Mouse (Mus musculus): ENCODE results near the gene Rnase10. TPM values are rescaled to one million over a fixed set of nuclear protein-coding genes. Genes with fewer than 3 reads are reported as not detected.
"Not testable (repeated sequence)": the region's sequence is repeated elsewhere in the genome, so short reads cannot be mapped to it uniquely, and the experiment has no call there.

The Rnase10 gene
- polyA plus RNA-seq, 1 experiment from 2014 or later = 0.42 TPM

DNA sequence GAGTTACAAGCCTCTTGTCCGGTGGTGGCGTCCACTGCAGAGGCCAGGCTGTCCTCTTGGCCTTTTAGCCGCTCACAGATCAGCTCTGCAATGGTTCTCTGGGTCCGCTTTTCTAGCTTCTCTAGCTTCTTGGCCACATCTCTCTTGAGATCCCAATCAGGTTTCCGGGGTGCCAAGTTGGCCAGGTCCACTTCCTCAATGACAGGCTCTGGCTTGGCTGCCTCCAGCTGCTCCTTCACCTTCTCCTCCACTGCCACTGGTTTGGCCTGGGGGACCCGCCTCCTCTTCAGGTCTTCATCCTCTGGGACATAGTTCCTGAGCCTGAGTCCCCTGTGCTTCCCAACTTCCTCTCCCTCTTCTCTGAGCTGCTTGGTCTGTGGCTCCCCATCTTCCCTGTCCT, 29.1 kb upstream of the Rnase10 start:
- H3K27me3 ChIP-seq; H3K9ac ChIP-seq; H3K27ac ChIP-seq; H3K4me1 ChIP-seq (replicated peaks); H3K4me2 ChIP-seq; H3K36me3 ChIP-seq; ATAC-seq (replicated peaks; ENCODE audit: insufficient number of reproducible peaks, insufficient read depth, low FRiP score, low read depth); H3K9me3 ChIP-seq (replicated peaks); H3K4me3 ChIP-seq: not testable (repeated sequence)
- 81% methylated on average over 6 of the region's 6 CpGs for WGBS

DNA sequence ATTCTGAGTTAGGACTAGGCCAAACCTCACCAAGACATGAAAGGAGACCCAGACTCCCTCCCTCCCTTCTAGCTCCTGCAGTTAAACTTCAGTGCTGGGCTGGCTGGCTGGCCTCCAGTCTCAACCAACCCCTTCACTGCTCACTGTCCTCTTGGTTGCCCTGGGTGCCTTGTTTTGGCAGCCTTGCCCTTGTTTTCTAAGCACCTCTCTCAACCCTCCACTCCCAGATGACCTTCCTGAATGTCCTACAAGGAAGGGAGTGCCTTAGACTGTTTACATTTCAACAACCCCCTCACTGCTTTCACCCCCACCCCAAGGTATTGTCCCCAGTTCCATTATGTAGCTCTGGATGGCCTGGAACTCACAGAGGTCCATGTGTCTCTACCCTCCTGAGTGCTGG, 27.9 kb upstream of the Rnase10 start:
- ATAC-seq (replicated peaks; ENCODE audit: insufficient number of reproducible peaks, insufficient read depth, low FRiP score, low read depth) = no peak
- no peak overlapping the region for H3K4me2 ChIP-seq
- H3K4me3 ChIP-seq = no peak overlapping the region
- no peaks in the 10 kb centered on the region for H3K9me3 ChIP-seq (replicated peaks)
- no peak overlapping the region for H3K9ac ChIP-seq
- no peaks in the 10 kb centered on the region for H3K36me3 ChIP-seq
- H3K4me1 ChIP-seq (replicated peaks) = 0 out of 2 replicates have a peak, but pooled peaks cover 2% of the 10 kb centered on the region
- no peaks in the 10 kb centered on the region for H3K27me3 ChIP-seq
- no peak overlapping the region for H3K27ac ChIP-seq

DNA sequence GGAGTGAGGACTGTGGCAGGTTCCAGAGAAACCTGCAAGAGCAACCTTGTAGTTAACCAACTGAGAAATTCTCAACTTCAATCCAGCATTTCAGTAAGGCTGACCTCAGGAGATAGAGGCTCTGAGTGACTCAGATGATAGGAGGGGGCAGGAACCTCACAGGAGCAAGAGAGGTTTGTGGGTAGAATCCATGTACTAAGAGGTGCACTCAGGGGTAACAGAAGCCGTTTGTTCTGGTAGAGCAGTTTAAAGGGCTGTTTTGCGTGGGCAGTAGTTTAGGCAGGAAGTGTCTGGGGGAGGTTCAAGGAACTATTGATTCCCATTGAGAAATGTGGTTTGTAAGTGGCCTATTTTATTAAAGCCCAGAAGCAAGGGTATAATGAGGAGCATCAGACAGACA, 26.3 kb upstream of the Rnase10 start:
- Histone ChIP-seq H3K4me3 (no peak overlapping the region), H3K9me3 (replicated peaks) (no peaks in the 10 kb centered on the region), H3K4me2 (no peak overlapping the region), H3K4me1 (replicated peaks) (0 out of 2 replicates have a peak, but pooled peaks cover 2% of the 10 kb centered on the region), H3K27me3 (no peaks in the 10 kb centered on the region), H3K27ac (no peak overlapping the region), H3K9ac (no peak overlapping the region), H3K36me3 (no peaks in the 10 kb centered on the region)
- no peak for ATAC-seq (replicated peaks; ENCODE audit: insufficient number of reproducible peaks, insufficient read depth, low FRiP score, low read depth)
- WGBS = 29% methylated on average over 2 of the region's 2 CpGs

DNA sequence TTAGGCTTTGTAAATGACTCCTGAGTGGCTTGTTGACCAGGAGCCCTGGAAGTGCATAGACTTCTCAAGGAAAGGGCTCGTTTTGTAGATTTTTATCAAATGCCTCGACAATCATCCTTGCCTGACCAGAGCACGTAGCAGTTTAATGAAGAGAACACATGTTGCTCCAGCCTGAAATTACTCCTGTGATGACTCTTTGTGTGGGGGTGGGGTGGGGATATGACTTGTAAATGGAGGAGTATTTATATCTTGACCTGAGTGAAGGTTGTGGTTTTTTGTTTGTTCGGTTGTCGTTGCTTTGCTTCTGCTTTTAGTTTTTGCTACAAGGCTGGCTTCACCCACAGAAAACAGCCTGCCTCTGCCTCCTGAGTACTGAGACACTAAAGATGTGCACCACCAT, 25.7 kb upstream of the Rnase10 start:
- no peak overlapping the region for H3K4me2 ChIP-seq
- WGBS = 60% methylated on average over 5 of the region's 5 CpGs

DNA sequence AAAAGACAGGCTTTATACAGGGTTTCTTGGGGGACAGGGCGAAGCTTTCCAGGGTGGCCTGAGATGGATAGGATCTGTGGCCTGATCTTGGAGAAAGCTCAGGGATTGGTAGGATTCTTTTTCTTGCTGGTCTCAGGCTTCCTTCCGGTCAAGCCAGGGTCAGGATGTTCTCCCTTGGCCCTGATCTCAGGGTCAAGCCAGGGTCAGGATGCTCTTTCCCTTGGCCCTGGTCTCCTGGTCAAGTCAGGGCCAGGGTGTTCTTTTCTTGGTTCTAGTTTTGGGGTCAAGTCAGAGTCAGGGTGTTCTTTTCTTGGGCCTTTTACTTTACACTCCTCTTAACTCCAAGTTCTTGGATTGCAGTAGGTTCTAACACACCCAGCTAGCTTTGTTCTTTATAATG, 19.9 kb upstream of the Rnase10 start:
- 79% methylated on average over 2 of the region's 2 CpGs for WGBS
- no peaks in the 10 kb centered on the region for H3K27me3 ChIP-seq

More for the DNA sequence above, 25.7 kb upstream of the Rnase10 start:
- Histone ChIP-seq H3K27me3 (no peaks in the 10 kb centered on the region), H3K9ac (no peak overlapping the region), H3K4me1 (replicated peaks) (0 out of 2 replicates have a peak, but pooled peaks cover 2% of the 10 kb centered on the region), H3K9me3 (replicated peaks) (no peaks in the 10 kb centered on the region), H3K4me3 (no peak overlapping the region), H3K27ac (no peak overlapping the region), H3K36me3 (no peaks in the 10 kb centered on the region)
- no peak for ATAC-seq (replicated peaks; ENCODE audit: insufficient number of reproducible peaks, insufficient read depth, low FRiP score, low read depth)

DNA sequence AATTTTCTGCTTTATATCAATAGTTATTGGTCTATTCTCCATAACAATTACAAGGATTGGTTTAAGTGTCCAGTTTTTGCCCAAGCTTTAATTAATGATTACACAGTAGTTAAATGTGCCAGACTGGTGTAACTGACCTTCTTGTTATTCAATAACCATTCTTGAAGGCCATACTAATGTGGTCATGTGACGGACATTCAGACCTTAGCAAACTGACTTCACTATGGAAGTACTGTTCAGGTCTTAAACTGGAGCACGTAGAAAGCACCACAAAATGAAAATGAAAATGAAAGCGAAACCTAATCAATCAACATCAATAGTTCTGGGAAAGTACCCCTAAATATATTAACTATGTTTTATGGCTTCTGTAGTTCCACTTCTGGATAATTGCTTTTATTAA, 16.5 kb upstream of the Rnase10 start:
- WGBS = 80% methylated on average over 3 of the region's 3 CpGs

More for the DNA sequence above, 19.9 kb upstream of the Rnase10 start:
- Histone ChIP-seq H3K9me3 (replicated peaks) (no peaks in the 10 kb centered on the region), H3K4me1 (replicated peaks) (no peaks in the 10 kb centered on the region), H3K27ac (no peak overlapping the region), H3K4me2 (no peak overlapping the region), H3K36me3 (no peaks in the 10 kb centered on the region), H3K9ac (no peak overlapping the region), H3K4me3 (no peak overlapping the region)
- no peak for ATAC-seq (replicated peaks; ENCODE audit: insufficient number of reproducible peaks, insufficient read depth, low FRiP score, low read depth)

DNA sequence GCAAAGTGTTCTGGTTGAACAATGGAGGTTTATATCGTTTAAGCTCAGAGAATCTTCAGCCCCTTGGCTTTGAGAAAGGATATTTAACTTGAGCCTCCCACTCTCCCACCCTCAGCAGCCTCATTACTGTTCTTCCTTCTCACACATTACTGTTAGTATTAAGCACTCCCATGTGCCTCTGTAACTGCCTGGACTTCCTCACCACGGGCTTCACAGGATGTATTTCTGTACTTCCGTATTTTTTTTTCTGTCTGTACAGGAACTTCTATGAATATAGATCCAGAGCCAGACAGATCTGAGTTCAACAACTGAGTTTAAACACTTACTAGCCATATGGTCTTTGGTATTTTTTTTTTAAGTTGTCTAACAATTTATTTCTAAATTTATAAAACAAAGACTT, 10.5 kb upstream of the Rnase10 start:
- Histone ChIP-seq H3K36me3 (no peaks in the 10 kb centered on the region), H3K4me1 (replicated peaks) (peaks cover 3% of the 10 kb centered on the region; the same call in 1 of the 2 replicates), H3K9me3 (replicated peaks) (no peaks in the 10 kb centered on the region), H3K27me3 (no peaks in the 10 kb centered on the region), H3K9ac (no peak overlapping the region), H3K4me3 (no peak overlapping the region), H3K4me2 (no peak overlapping the region), H3K27ac (peak overlapping the region; percentile 55; the same call in 1 of the 2 replicates)
- ATAC-seq (replicated peaks; ENCODE audit: insufficient number of reproducible peaks, insufficient read depth, low FRiP score, low read depth) = no peak
- WGBS = 51% methylated on average over 3 of the region's 3 CpGs

More for the DNA sequence above, 16.5 kb upstream of the Rnase10 start:
- no peak overlapping the region for H3K9ac ChIP-seq
- H3K4me1 ChIP-seq (replicated peaks) = no peaks in the 10 kb centered on the region
- no peaks in the 10 kb centered on the region for H3K27me3 ChIP-seq
- no peak for ATAC-seq (replicated peaks; ENCODE audit: insufficient number of reproducible peaks, insufficient read depth, low FRiP score, low read depth)
- no peaks in the 10 kb centered on the region for H3K9me3 ChIP-seq (replicated peaks)
- H3K27ac ChIP-seq = no peak overlapping the region
- H3K36me3 ChIP-seq = no peaks in the 10 kb centered on the region
- H3K4me2 ChIP-seq = no peak overlapping the region
- no peak overlapping the region for H3K4me3 ChIP-seq

DNA sequence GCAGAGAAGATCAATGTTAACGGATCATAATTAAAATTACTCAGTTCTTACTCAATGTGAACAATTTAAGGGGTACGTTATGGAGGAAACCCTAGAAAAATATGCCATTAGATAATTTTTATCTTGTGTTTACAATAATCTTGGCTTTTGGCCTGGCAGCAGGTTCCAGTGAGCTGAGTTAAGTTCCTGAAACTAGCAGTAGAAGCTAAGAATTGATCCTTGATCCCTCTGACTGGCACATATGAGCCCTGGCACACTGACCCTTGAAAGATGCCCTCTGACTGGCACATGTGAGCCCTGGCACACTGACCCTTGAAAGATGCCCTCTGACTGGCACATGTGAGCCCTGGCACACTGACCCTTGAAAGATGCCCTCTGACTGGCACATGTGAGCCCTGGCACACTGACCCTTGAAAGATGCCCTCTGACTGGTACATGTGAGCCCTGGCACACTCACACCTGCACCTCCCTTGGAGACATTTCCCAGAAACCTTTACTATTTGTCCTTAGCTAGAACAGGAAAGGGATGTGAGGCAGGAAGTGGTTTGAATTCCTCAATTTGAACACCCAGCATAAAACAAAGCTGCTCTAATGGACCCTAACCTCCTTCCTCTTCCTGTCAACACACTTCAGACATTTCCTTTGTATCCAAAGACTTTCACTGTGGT, 9.4 kb upstream of the Rnase10 start:
- Histone ChIP-seq H3K9ac (no peak overlapping the region), H3K4me2 (no peak overlapping the region), H3K4me1 (replicated peaks) (peaks cover 3% of the 10 kb centered on the region; the same call in 1 of the 2 replicates), H3K9me3 (replicated peaks) (no peaks in the 10 kb centered on the region), H3K27ac (peak overlapping the region; percentile 53), H3K27me3 (no peaks in the 10 kb centered on the region), H3K4me3 (no peak overlapping the region), H3K36me3 (no peaks in the 10 kb centered on the region)
- 0 out of 2 replicates have a peak, but pooled peaks have one; percentile 55 for ATAC-seq (replicated peaks; ENCODE audit: insufficient number of reproducible peaks, insufficient read depth, low FRiP score, low read depth)
- WGBS = 62% methylated on average over 2 of the region's 2 CpGs

DNA sequence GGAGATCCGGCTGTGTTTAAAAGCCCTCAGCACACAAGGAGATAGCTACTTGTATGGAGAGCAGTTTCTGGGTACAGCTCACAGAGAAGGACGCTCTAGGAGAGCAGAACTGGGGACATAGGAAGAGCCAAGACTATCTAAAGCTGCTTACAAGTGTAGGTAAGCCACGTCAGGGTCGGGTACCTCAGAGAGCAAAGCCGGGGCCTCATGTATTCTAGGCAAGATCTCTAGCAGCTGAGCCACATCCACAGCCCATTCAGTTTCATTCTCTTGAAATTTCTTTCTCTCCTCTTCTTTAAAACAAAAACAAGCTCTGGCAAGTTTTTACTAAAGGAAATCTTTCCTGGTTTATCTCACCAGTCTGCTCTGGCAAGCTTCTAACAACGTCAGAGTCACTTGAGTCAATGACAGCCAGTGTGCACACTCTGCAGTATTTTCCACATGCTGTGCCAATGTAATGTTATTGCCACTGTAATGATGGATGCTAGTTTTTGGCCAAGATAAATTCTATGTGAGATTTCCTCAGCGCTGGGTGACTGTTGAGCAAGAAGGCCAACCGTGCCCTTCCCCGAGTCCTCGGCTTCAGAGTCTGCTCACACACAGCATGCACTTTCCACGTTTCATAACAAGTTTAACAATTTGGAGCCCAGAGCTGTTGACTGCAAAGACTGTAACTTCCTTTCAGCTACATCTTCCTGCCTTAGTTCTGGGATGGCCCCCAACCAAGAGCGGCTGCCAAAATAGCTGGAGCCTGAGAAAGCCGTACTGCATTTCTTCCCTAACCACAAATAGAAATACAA, 563 bp downstream of the Rnase10 start:
- H3K9ac ChIP-seq = no peak overlapping the region
- ATAC-seq (replicated peaks; ENCODE audit: insufficient number of reproducible peaks, insufficient read depth, low FRiP score, low read depth) = peak; percentile 94
- H3K4me3 ChIP-seq = no peak overlapping the region
- H3K36me3 ChIP-seq = no peaks in the 10 kb centered on the region
- peak overlapping the region; percentile 91 for H3K27ac ChIP-seq
- H3K4me2 ChIP-seq = peak overlapping the region; percentile 25
- peaks cover 22% of the 10 kb centered on the region for H3K4me1 ChIP-seq (replicated peaks)
- H3K9me3 ChIP-seq (replicated peaks) = no peaks in the 10 kb centered on the region
- 26% methylated on average over 13 of the region's 13 CpGs for WGBS
- H3K27me3 ChIP-seq = no peaks in the 10 kb centered on the region

DNA sequence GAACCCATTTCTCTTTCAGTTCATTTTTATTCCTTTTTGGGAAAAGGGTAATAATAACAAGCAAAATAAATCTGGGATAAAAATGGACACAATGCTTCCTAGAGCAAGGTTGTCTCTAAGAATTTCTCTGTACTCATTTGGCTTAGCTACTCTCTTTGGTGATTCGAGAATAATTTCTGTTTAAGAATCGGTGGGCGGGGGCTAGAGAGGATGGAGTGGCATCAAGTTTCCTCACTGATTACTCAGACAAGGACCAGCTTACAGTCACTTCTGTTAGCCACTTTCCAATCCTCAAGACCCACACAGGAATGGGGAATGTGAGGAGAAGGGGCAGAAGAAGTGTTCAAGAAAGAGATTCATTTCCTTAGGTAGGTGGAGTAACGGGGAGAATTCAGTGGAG, 1.2 kb downstream of the Rnase10 start:
- WGBS = 67% methylated on average over 4 of the region's 4 CpGs
- no peak overlapping the region for H3K9ac ChIP-seq
- no peaks in the 10 kb centered on the region for H3K27me3 ChIP-seq
- H3K36me3 ChIP-seq = no peaks in the 10 kb centered on the region
- H3K9me3 ChIP-seq (replicated peaks) = no peaks in the 10 kb centered on the region
- H3K4me2 ChIP-seq = 0 out of 2 replicates have a peak overlapping the region, but pooled peaks have one; percentile 10
- H3K27ac ChIP-seq = peak overlapping the region; percentile 91
- H3K4me1 ChIP-seq (replicated peaks) = peaks cover 22% of the 10 kb centered on the region
- no peak for ATAC-seq (replicated peaks; ENCODE audit: insufficient number of reproducible peaks, insufficient read depth, low FRiP score, low read depth)
- H3K4me3 ChIP-seq = no peak overlapping the region

DNA sequence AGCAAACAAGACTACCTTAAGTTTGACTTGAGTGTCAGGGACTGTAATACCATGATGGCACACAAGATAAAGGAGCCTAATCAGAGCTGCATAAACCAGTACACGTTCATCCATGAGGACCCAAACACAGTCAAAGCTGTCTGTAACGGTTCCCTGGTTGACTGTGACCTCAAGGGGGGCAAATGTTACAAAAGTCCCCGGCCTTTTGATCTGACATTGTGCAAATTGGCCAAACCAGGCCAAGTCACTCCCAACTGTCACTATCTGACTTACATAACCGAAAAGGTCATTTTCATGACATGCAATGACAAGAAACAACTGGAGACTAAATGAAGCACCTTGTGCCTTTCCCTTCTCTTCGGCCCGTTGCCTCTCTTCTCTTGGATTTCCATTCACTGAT, 2.0 kb downstream of the Rnase10 start:
- no peak for ATAC-seq (replicated peaks; ENCODE audit: insufficient number of reproducible peaks, insufficient read depth, low FRiP score, low read depth)
- no peaks in the 10 kb centered on the region for H3K36me3 ChIP-seq
- H3K9me3 ChIP-seq (replicated peaks) = no peaks in the 10 kb centered on the region
- H3K27me3 ChIP-seq = no peaks in the 10 kb centered on the region
- no peak overlapping the region for H3K9ac ChIP-seq
- no peak overlapping the region for H3K4me2 ChIP-seq
- WGBS = 77% methylated on average over 6 of the region's 6 CpGs
- peak overlapping the region; percentile 91 for H3K27ac ChIP-seq
- H3K4me3 ChIP-seq = no peak overlapping the region
- peaks cover 22% of the 10 kb centered on the region for H3K4me1 ChIP-seq (replicated peaks)
